Mouse (Mus musculus) liver, postnatal 0 days (tissue): ENCODE measurements around the gene Fbxl13. TPM values are rescaled to one million over a fixed set of nuclear protein-coding genes. Genes with fewer than 3 reads are reported as not detected.

Source experiments
- ATAC-seq: fragments of 200-750 bp; cut with Nextera tagmentation; 2 replicates; pipeline ENCODE4 v1.8.0; 2017; ENCODE audit warnings: mild to moderate bottlenecking, moderate library complexity
- DNase-seq: peaks from one replicate; pipeline ENCODE4 v3.0.0-alpha.2; 2016
- H3K27ac ChIP-seq: fragments of 300-500 bp; sonication (generic); 2 replicates; pipeline ENCODE4 v1.5.1; 2014; ENCODE audit warnings: antibody characterized with exemption, moderate library complexity, mild to moderate bottlenecking, low read depth
- H3K27me3 ChIP-seq: fragments of 300-500 bp; sonication (generic); 2 replicates; pipeline ENCODE4 v1.6.1; 2014; ENCODE audit warnings: low read length, control low read depth, mixed read lengths; ENCODE audit not compliant: insufficient read depth
- H3K36me3 ChIP-seq: fragments of 300-500 bp; sonication (generic); replicated peaks from 2 replicates; pipeline ENCODE4 v1.6.1; 2014; ENCODE audit warnings: mild to moderate bottlenecking, control low read depth, low read length, moderate library complexity, mixed read lengths; ENCODE audit not compliant: insufficient read depth
- H3K4me1 ChIP-seq: fragments of 300-500 bp; sonication (generic); 2 replicates; pipeline ENCODE4 v1.6.1; 2014; ENCODE audit warnings: antibody characterized with exemption, mild to moderate bottlenecking, control low read depth; ENCODE audit not compliant: insufficient read depth
- H3K4me2 ChIP-seq: fragments of 300-500 bp; sonication (generic); 2 replicates; pipeline ENCODE4 v1.6.1; 2014; ENCODE audit warnings: low read depth, mild to moderate bottlenecking, low read length, moderate library complexity, mixed read lengths
- H3K4me3 ChIP-seq: fragments of 300-500 bp; sonication (generic); 2 replicates; pipeline ENCODE4 v1.5.1; 2014; ENCODE audit warnings: low read depth, low read length
- H3K9ac ChIP-seq: fragments of 300-500 bp; sonication (generic); replicated peaks from 2 replicates; pipeline ENCODE4 v1.6.1; 2014; ENCODE audit warnings: mild to moderate bottlenecking, moderate library complexity
- H3K9me3 ChIP-seq: fragments of 300-500 bp; sonication (generic); 2 replicates; pipeline ENCODE4 v1.6.1; 2016; ENCODE audit warnings: mild to moderate bottlenecking, control low read depth, low read length, mixed read lengths
- CTCF ChIP-seq: sonication (generic); IDR thresholded peaks from 2 replicates; pipeline ENCODE4 v1.5.1; 2016; ENCODE audit warnings: antibody characterized with exemption, low read depth
- EP300 ChIP-seq: IDR thresholded peaks from 2 replicates; pipeline ENCODE4 v1.6.1; 2016; ENCODE audit warnings: antibody characterized with exemption, low read depth, mild to moderate bottlenecking
- WGBS: fragments of 180-500 bp; shearing (Covaris S2); extraction: QIAGEN DNeasy Blood & Tissue Kit; methylation state at CpG from one replicate; pipeline ENCODE4 v1.1.7; 2014; ENCODE audit not compliant: insufficient replicate concordance; 5-methylcytosine and 5-hydroxymethylcytosine counted together
- polyA plus RNA-seq: library from polyadenylated mRNA; unstranded; fragments of >200 nt; fragmentation: Nextera tagmentation; extraction: Ambion mirVana; gene quantifications from 2 replicates; pipeline ENCODE4 v1.2.1, GENCODE M21; 2015

Gene Fbxl13
- polyA plus RNA-seq, 1 experiment from 2014 or later = 0.09 TPM

- ATAC-seq (no peak), DNase-seq (no peak)
- Histone ChIP-seq H3K27me3 (no peaks in the 10 kb centered on the region), H3K4me1 (peaks cover 3% of the 10 kb centered on the region; the same call in 1 of the 2 replicates), H3K9me3 (no peaks in the 10 kb centered on the region), H3K9ac (no peak overlapping the region), H3K27ac (no peak overlapping the region), H3K4me2 (no peak overlapping the region), H3K4me3 (no peak overlapping the region), H3K36me3 (no peaks in the 10 kb centered on the region)
- 67% methylated on average over 11 of the region's 11 CpGs for WGBS
- TF ChIP-seq EP300 (no peak), CTCF (no peak)
These were observed 118.5 kb downstream of the Fbxl13 start for GRCm38 (mm10) chr5:21526835-21527485.

GRCm38 (mm10) chr5:21519166-21519565, 126.3 kb downstream of the Fbxl13 start:
- H3K4me3 ChIP-seq = no peak overlapping the region
- H3K9me3 ChIP-seq = no peaks in the 10 kb centered on the region
- no peak for TF ChIP-seq CTCF
- no peak for TF ChIP-seq EP300
- DNase-seq (no peak), ATAC-seq (no peak)
- no peaks in the 10 kb centered on the region for H3K27me3 ChIP-seq
- H3K27ac ChIP-seq = no peak overlapping the region
- H3K9ac ChIP-seq = no peak overlapping the region
- H3K4me2 ChIP-seq = no peak overlapping the region
- H3K4me1 ChIP-seq = no peaks in the 10 kb centered on the region
- no peaks in the 10 kb centered on the region for H3K36me3 ChIP-seq
- WGBS = 77% methylated on average over 3 of the region's 3 CpGs

GRCm38 (mm10) chr5:21518207-21518606, 127.2 kb downstream of the Fbxl13 start:
- Histone ChIP-seq H3K4me1 (no peaks in the 10 kb centered on the region), H3K27me3 (no peaks in the 10 kb centered on the region), H3K9ac (no peak overlapping the region), H3K27ac (no peak overlapping the region), H3K36me3 (no peaks in the 10 kb centered on the region), H3K9me3 (no peaks in the 10 kb centered on the region), H3K4me3 (no peak overlapping the region), H3K4me2 (no peak overlapping the region)
- no peak for TF ChIP-seq CTCF
- TF ChIP-seq EP300 = no peak
- ATAC-seq (no peak), DNase-seq (no peak)
- 76% methylated on average over 4 of the region's 4 CpGs for WGBS

- Histone ChIP-seq H3K9me3 (no peaks in the 10 kb centered on the region), H3K27ac (no peak overlapping the region), H3K4me2 (no peak overlapping the region), H3K4me3 (no peak overlapping the region), H3K9ac (no peak overlapping the region), H3K27me3 (no peaks in the 10 kb centered on the region), H3K4me1 (no peaks in the 10 kb centered on the region), H3K36me3 (no peaks in the 10 kb centered on the region)
- 85% methylated on average over 2 of the region's 2 CpGs for WGBS
- DNase-seq (no peak), ATAC-seq (0 out of 2 replicates have a peak, but pooled peaks have one; percentile 23)
- TF ChIP-seq EP300 (no peak), CTCF (no peak)
These were observed 127.9 kb downstream of the Fbxl13 start for GRCm38 (mm10) chr5:21517562-21517961.

GRCm38 (mm10) chr5:21513363-21513762, 132.1 kb downstream of the Fbxl13 start:
- TF ChIP-seq CTCF (no peak), EP300 (no peak)
- DNase-seq = no peak
- ATAC-seq = no peak
- no peaks in the 10 kb centered on the region for H3K4me1 ChIP-seq
- no peak overlapping the region for H3K4me2 ChIP-seq
- H3K27ac ChIP-seq = no peak overlapping the region
- no peak overlapping the region for H3K4me3 ChIP-seq
- 76% methylated on average over 10 of the region's 10 CpGs for WGBS
- H3K9me3 ChIP-seq = no peaks in the 10 kb centered on the region
- no peak overlapping the region for H3K9ac ChIP-seq
- H3K36me3 ChIP-seq = no peaks in the 10 kb centered on the region
- no peaks in the 10 kb centered on the region for H3K27me3 ChIP-seq

- no peak overlapping the region for H3K4me3 ChIP-seq
- H3K27ac ChIP-seq = no peak overlapping the region
- 51% methylated on average over 4 of the region's 4 CpGs for WGBS
- DNase-seq (no peak), ATAC-seq (no peak)
- no peaks in the 10 kb centered on the region for H3K4me1 ChIP-seq
- no peak overlapping the region for H3K4me2 ChIP-seq
- TF ChIP-seq CTCF (no peak), EP300 (no peak)
- H3K36me3 ChIP-seq = no peaks in the 10 kb centered on the region
- H3K9me3 ChIP-seq = no peaks in the 10 kb centered on the region
- H3K27me3 ChIP-seq = no peaks in the 10 kb centered on the region
- H3K9ac ChIP-seq = no peak overlapping the region
These were observed 135.6 kb downstream of the Fbxl13 start for GRCm38 (mm10) chr5:21509801-21510200.
